Mouse (Mus musculus) central nervous system, embryonic 18 days (tissue): ENCODE measurements around the gene Acbd3. TPM values are rescaled to one million over a fixed set of nuclear protein-coding genes. Genes with fewer than 3 reads are reported as not detected.

Experiments used
- polyA plus RNA-seq: library from polyadenylated mRNA; depleted of rRNA; stranded (reverse); fragments of >200 nt; gene quantifications from 2 replicates; pipeline ENCODE4 v1.2.3, GENCODE M21; 2012; rRNA removed

Gene Acbd3
- polyA plus RNA-seq = 31.8 and 33.7 TPM in 2 replicates

GRCm38 (mm10) chr1:180725704-180726179, at the start of gene Acbd3:
Gene Acbd3, plus strand, starts transcription at chr1:180726043.

GRCm38 (mm10) chr1:180696626-180697352, 29.1 kb upstream of the Acbd3 start, which contains the start of gene Mixl1:
Gene Mixl1, minus strand, starts transcription at chr1:180697034.

Other genes with a start within 250 kb of the Acbd3 start
- 32.5 and 34.1 TPM in 2 replicates for gene Stum, start 242.5 kb upstream of the Acbd3 start, polyA plus RNA-seq
- gene Parp1, start 157.1 kb upstream of the Acbd3 start, polyA plus RNA-seq = 88.7 and 89.3 TPM in 2 replicates
- gene Lin9, start 84.9 kb upstream of the Acbd3 start, polyA plus RNA-seq = 6.7 and 7.7 TPM in 2 replicates
- 0.03 and 0.08 TPM in 2 replicates for gene Mixl1, start 29.0 kb upstream of the Acbd3 start, polyA plus RNA-seq
- gene H3f3a, start 87.9 kb downstream of the Acbd3 start, polyA plus RNA-seq = 1,777 and 1,816 TPM in 2 replicates
- gene Sde2, start 125.1 kb downstream of the Acbd3 start, polyA plus RNA-seq = 20.6 and 22.9 TPM in 2 replicates
- 10.9 and 12.3 TPM in 2 replicates for gene Lefty2, start 167.1 kb downstream of the Acbd3 start, polyA plus RNA-seq
- gene Pycr2, start 178.2 kb downstream of the Acbd3 start, polyA plus RNA-seq = 47.5 and 49.0 TPM in 2 replicates
- 0.71 and 0.83 TPM in 2 replicates for gene Lefty1, start 209.0 kb downstream of the Acbd3 start, polyA plus RNA-seq
- 3.0 and 3.1 TPM in 2 replicates for gene Tmem63a, start 216.3 kb downstream of the Acbd3 start, polyA plus RNA-seq